Mouse (Mus musculus) G1E (cell line): ENCODE measurements around the gene Tcte1. TPM values are rescaled to one million over a fixed set of nuclear protein-coding genes. Genes with fewer than 3 reads are reported as not detected.

Experiments used
- ATAC-seq: 2 replicates; pipeline ENCODE4 v1.8.0; 2016; ENCODE audit warnings: mild to moderate bottlenecking; ENCODE audit not compliant: insufficient number of reproducible peaks, poor library complexity, low FRiP score, severe bottlenecking; ENCODE audit errors: extremely low read depth
- DNase-seq: peaks from one replicate; pipeline ENCODE4 v3.0.0; 2012; ENCODE audit warnings: low spot score
- H3K27me3 ChIP-seq: 2 replicates; pipeline ENCODE4 v1.6.1; 2012; ENCODE audit warnings: mild to moderate bottlenecking, low read length, inconsistent platforms; ENCODE audit not compliant: insufficient read depth
- H3K36me3 ChIP-seq: replicated peaks from 2 replicates; pipeline ENCODE3; 2012; ENCODE audit warnings: mild to moderate bottlenecking, inconsistent platforms
- H3K4me1 ChIP-seq: 2 replicates; pipeline ENCODE4 v1.6.1; 2012; ENCODE audit warnings: low read depth, low read length, inconsistent platforms, mixed read lengths; ENCODE audit not compliant: insufficient read depth
- H3K4me3 ChIP-seq: 2 replicates; pipeline ENCODE4 v1.5.1; 2012; ENCODE audit warnings: low read depth, mild to moderate bottlenecking, inconsistent platforms, low read length, moderate library complexity, mixed read lengths
- H3K9me3 ChIP-seq: replicated peaks from 2 replicates; pipeline ENCODE4 v1.6.1; 2012; ENCODE audit warnings: inconsistent platforms
- CTCF ChIP-seq: IDR thresholded peaks from 2 replicates; pipeline ENCODE4 v1.5.1; 2012; ENCODE audit warnings: low read depth, low read length, inconsistent platforms, mixed read lengths
- GATA1 ChIP-seq: IDR thresholded peaks from 2 replicates; pipeline ENCODE4 v1.6.1; 2012; ENCODE audit warnings: borderline replicate concordance, low read length, inconsistent platforms, mixed read lengths
- GATA2 ChIP-seq: IDR thresholded peaks from 2 replicates; pipeline ENCODE4 v1.6.1; 2012; ENCODE audit warnings: low read depth, low read length, inconsistent platforms, borderline replicate concordance
- POLR2AphosphoS5 ChIP-seq: IDR thresholded peaks from 2 replicates; pipeline ENCODE4 v1.6.1; 2012; ENCODE audit warnings: low read depth, low read length, inconsistent platforms; ENCODE audit not compliant: insufficient replicate concordance
- TAL1 ChIP-seq: conservative IDR thresholded peaks from 2 replicates; pipeline ENCODE4 v1.6.1; 2012; ENCODE audit warnings: low read depth, low read length, inconsistent platforms, mixed read lengths
- polyA plus RNA-seq: library from polyadenylated mRNA; stranded (reverse); fragments of >175 nt; gene quantifications from 2 replicates; pipeline ENCODE4 v1.2.3, GENCODE M21; 2012
- total RNA-seq, 2 experiments: library from RNA; stranded (forward) in 1 of 2; stranded (reverse) in 1 of 2; fragments of 200-1000 nt in 1 of 2; fragments of >200 nt in 1 of 2; fragmentation: Nextera tagmentation in 1 of 2; gene quantifications; 2 replicates each; pipeline ENCODE4 v1.2.3; 2014 to 2017

Gene Tcte1
- total and polyA plus RNA-seq, 3 experiments: not detected

DNA sequence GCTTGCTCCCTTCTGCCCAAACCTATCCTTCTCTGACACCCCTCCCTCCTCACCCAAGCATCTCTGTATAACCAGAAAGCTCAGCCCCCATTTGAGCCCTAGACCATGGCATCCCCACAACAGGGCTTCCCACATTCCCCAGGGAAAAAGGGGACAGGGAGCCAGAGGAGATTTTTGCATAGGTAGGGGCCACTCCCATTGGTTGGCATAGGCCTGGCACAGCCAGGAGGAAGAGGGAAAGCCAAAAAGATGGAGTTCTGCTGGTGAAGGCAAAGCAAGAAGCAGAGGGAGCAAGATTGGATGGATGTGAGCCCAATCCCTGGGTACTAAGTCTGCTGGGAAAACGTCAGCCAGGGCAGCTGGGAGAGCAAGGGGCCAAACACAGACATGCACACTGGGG is 19.9 kb downstream of the Tcte1 start:
- no peak for TF ChIP-seq TAL1
- no peak for TF ChIP-seq CTCF
- TF ChIP-seq POLR2AphosphoS5: no peak
- no peak for TF ChIP-seq GATA2
- TF ChIP-seq GATA1: no peak
- Histone ChIP-seq H3K36me3 (no peaks in the 10 kb centered on the region), H3K4me1 (peaks cover 2% of the 10 kb centered on the region; the same call in 1 of the 2 replicates), H3K9me3 (peaks cover 6% of the 10 kb centered on the region; the same call in 1 of the 2 replicates), H3K4me3 (no peak overlapping the region), H3K27me3 (peaks cover 57% of the 10 kb centered on the region)
- DNase-seq: no peak
- no peak for ATAC-seq

DNA sequence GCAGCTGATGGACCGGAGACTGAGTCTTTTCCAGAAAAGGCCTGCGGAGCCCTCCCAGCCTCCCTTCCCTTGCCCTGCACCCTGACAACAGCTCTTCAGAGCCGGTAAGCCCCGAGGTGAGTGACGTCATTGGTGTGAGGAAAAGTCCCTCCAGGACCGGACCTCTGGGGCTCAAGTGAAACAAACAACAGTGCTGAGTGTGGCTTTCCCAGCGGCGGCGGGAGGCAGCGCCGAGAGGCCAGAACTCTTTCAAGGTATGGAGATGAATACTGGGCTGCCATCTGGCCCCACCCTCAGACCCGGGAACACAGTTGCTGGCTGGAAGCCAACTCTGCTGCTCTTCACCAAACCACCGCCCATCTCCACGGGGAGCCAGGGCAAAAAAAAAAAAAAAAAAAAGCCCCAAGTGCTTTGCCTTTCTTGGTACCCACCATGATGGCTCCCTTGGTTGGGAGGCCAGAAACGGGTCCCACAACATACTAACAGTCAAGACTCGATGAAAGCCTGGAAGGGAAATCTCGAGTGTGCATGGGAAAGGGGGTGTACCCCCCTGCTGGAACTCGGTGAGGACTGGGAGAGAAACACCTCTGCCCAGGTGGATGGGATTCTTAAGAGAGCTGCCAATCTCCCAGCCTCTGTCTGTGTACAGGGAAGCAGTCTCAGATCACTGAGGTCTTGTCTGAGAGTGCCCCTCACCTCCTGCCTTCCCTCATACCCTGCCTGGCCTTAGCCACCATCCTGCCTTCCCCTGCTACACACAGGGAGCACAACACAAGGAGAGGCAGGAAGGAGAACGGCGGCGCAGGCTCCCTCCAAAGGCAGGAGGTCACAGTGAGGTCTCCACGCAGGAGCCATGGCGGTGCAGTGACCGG is 21.0 kb downstream of the Tcte1 start:
- peaks cover 6% of the 10 kb centered on the region; the same call in 1 of the 2 replicates for H3K9me3 ChIP-seq
- H3K27me3 ChIP-seq: peaks cover 57% of the 10 kb centered on the region
- H3K4me3 ChIP-seq: peak overlapping the region; percentile 19
- no peak for DNase-seq
- H3K4me1 ChIP-seq: peaks cover 2% of the 10 kb centered on the region; the same call in 1 of the 2 replicates
- no peak for TF ChIP-seq GATA2
- TF ChIP-seq GATA1: no peak
- TF ChIP-seq TAL1: no peak
- no peak for TF ChIP-seq CTCF
- TF ChIP-seq POLR2AphosphoS5: no peak
- no peaks in the 10 kb centered on the region for H3K36me3 ChIP-seq
- no peak for ATAC-seq

DNA sequence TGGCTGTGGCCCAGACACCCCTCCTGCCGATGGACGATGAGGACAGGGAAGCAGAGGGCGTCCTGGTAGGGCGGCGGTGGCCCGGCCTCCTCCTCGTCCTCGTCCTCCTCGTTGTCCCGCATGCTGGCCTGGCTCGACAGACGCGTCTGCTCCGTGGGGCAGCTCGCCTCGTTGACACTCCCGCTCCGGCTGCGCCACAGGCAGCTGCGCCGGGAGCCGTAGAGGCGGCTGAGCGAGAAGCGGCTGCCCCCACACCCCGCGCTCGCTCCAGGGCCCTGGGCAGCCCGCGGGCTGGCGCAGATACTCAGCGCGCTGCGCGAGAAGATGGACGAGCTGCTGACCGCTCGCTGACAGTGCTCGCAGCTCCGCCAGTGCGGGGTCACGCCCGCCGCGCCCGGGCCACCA is 21.6 kb downstream of the Tcte1 start:
- Histone ChIP-seq H3K4me3 (peak overlapping the region; percentile 19; the same call in 1 of the 2 replicates), H3K27me3 (peaks cover 55% of the 10 kb centered on the region), H3K4me1 (peaks cover 2% of the 10 kb centered on the region; the same call in 1 of the 2 replicates), H3K36me3 (no peaks in the 10 kb centered on the region), H3K9me3 (peaks cover 6% of the 10 kb centered on the region; the same call in 1 of the 2 replicates)
- no peak for ATAC-seq
- no peak for DNase-seq
- TF ChIP-seq TAL1: no peak
- TF ChIP-seq CTCF: no peak
- no peak for TF ChIP-seq GATA2
- no peak for TF ChIP-seq GATA1
- TF ChIP-seq POLR2AphosphoS5: no peak

DNA sequence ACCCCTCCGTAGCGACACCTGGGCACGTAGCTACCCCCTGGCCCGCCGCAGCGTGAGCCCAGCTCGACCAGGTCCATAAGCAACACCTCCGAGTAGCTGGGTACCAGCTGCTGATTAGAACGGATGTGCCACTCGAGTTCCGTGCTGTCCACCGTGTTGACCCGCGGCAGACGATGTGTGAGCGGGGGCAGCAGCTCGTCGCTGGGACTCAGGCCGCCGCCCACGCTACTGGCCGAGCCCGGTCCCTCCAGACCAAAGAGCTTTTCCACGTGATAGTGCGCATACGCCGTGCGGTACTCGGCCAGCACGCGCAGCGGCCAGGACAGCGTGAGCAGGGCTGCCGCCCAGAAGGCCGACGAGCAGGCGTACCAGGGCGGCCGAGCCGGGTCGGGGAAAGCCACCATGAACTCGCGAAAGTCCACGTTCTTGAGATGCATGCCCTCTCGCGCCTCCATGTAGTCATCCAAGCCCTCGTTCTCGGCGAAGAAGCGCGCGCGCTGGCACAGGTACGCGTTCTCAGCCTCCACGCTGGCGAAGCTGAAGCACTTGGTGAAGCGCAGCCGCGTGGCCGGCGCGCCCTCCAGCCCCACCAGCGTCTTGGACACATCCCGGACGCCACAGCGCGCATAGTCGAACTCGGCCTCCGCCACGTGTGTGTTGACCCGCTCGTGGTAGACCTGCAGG is 22.2 kb downstream of the Tcte1 start:
- TF ChIP-seq TAL1 (no peak), CTCF (no peak), GATA1 (no peak), POLR2AphosphoS5 (no peak), GATA2 (no peak)
- H3K9me3 ChIP-seq: peaks cover 6% of the 10 kb centered on the region; the same call in 1 of the 2 replicates
- DNase-seq (no peak), ATAC-seq (no peak)
- peaks cover 58% of the 10 kb centered on the region for H3K27me3 ChIP-seq
- H3K4me3 ChIP-seq: no peak overlapping the region
- H3K4me1 ChIP-seq: peaks cover 2% of the 10 kb centered on the region; the same call in 1 of the 2 replicates
- no peaks in the 10 kb centered on the region for H3K36me3 ChIP-seq

DNA sequence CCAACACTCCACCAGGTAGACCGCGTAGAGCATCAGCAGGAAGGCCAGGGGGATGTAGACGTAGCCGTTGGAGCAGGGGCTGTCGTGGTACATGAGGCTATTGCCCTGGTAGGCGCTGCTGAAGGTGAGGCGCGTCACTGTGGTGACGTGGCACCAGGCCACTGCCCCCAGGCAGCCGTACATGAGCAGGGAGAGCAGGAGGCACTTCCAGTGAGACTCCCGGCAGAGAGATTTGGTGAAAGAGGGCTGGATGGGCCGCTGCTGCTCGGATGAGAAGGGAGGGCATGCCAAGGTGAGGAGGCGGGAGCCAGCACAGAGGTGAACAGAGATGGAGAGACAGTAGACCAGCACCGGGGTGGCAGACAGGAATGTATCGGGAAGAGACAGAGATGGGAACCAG is 23.7 kb downstream of the Tcte1 start:
- TF ChIP-seq CTCF (no peak), TAL1 (no peak), GATA2 (no peak), GATA1 (no peak), POLR2AphosphoS5 (no peak)
- ATAC-seq: no peak
- Histone ChIP-seq H3K9me3 (peaks cover 6% of the 10 kb centered on the region; the same call in 1 of the 2 replicates), H3K4me1 (peaks cover 5% of the 10 kb centered on the region), H3K36me3 (no peaks in the 10 kb centered on the region), H3K4me3 (no peak overlapping the region), H3K27me3 (peaks cover 69% of the 10 kb centered on the region)
- no peak for DNase-seq
